Mouse (Mus musculus) lung, postnatal 36 days (tissue): ENCODE measurements at regions not wholly inside any gene's neighbourhood (a gene's known extent, or its start where the extent isn't known, plus 50 kb on each side); places are given as distances from the start of the nearest gene placed in this dataset.

Experiments
- DNase-seq: peaks from one replicate; pipeline ENCODE4 v3.0.0; 2022; ENCODE audit warnings: mixed read lengths

GRCm38 (mm10) chr12:68871259-68871658, 287.7 kb downstream of the Rps29 start:
- DNase-seq: no peak

- no peak for DNase-seq
Observed at GRCm38 (mm10) chr12:68862991-68863356, 296.0 kb downstream of the Rps29 start.

DNA sequence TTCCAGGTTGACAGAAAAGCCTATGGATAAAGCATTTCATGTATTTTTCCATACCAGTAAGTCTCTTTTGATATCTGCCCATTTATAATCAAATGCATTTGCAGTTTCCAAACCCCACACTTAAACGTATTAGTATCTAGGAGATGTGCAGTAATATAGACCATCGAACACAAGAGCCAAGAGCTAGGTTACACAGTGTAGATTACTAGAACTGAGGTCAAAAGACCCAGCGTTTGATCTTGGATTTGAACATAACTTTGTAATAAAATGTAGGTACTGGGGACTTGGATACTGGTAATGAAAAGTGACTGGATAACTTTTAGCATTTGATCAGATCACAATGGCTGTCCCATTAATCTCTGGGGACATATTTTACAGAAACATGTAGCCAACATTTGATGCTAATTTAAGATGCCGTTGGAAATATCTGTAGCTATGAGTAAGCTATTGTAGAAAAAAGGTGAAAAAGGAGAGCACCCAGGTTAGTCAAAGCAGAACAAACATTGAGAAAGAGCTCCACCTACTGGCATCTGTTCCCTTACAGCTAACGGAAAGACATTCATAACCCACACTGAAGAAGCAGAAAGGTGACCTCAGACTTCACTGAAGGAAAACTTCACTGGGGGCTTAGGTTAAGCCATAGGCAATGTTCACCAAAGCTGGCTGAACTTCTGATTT, 296.5 kb downstream of the Rps29 start:
- DNase-seq: peak; percentile 56

DNA sequence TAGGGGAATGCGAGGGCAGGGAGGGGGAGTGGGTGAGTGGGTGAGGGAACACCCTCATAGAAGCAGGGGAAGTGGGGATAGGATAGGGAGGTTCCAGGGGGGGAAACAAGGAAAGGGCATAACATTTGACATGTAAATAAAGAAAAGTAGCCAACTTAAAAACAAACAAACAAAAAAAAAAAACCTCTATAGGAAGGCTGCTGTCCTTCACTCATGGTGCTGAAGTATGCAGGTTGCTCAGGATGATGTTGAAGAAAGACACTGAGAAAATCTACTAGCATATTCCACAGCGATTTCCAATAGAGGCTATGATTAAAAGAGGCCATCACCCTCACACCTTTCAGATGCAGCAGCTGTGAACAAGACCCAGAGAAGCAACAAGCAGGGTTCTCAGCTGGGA, 298.7 kb downstream of the Rps29 start:
- DNase-seq: no peak

- DNase-seq: no peak
Observed at GRCm38 (mm10) chr12:68849616-68850140, 309.3 kb downstream of the Rps29 start.

DNA sequence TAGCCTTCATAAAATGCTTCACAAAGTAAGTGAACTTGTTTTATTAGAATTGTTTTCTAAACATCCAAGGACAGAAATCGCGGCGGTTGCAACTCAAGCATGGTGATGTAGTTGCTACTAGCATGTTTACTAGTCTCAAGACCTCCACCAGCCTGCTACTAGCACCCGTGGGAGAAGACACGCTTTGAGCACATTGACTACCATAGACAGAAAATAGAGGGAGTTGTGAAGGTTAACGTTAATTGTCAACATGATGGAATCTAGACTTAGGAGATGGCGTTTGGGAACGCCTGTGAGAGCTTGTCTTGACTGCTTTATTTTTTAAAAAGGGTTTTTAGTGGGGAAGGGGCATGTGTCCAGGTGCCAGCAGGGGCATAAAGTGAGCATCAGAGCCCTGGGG, 318.2 kb downstream of the Rps29 start:
- DNase-seq: no peak

DNA sequence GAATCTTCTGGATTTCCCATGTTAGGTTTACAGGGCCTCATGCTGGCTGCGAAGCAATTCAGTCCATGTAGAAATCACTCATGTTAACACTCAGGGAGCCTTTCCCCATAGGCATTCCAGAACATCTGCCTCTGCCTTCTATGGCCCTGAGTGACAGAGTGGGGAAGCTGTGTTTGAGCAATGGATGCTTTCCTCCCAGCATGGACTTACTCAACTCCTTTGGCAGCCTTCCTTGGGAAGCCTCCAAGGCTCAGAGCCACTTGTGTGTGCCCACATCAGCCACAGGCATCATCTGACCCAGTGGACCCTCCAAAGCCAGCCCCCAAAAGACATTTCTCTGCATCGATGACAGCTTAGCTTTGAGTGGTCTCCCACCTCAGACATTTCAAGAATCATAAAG, 318.8 kb downstream of the Rps29 start:
- no peak for DNase-seq

- no peak for DNase-seq
Observed at GRCm38 (mm10) chr12:68836023-68836422, 323.0 kb downstream of the Rps29 start.

GRCm38 (mm10) chr12:68833914-68834313, 325.1 kb downstream of the Rps29 start:
- DNase-seq: no peak

GRCm38 (mm10) chr12:68829404-68829803, 329.6 kb downstream of the Rps29 start:
- DNase-seq: no peak

GRCm38 (mm10) chr12:68827549-68828249, 331.3 kb downstream of the Rps29 start:
- DNase-seq: no peak

GRCm38 (mm10) chr12:68794396-68794795, 364.6 kb downstream of the Rps29 start:
- DNase-seq: no peak

DNA sequence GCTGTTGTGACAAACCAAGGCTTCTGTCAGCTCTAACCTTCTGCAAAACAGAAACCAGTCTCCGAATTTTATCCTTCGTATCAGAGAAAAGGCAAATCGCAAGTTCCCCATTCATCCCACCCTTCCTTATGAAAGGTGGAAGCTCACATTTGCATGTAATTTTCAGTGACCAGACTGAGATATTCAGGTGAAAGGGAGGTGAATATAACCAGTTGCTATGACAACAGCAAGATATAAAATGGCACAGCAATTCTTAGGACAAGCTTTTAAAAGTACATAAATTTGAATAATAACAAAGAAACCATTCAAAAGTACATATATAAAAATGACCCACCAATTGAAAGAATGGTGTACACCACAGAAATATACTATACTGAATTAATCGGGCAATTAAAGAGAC, 375.4 kb downstream of the Rps29 start:
- no peak for DNase-seq

GRCm38 (mm10) chr12:68775503-68775902, 383.5 kb downstream of the Rps29 start:
- DNase-seq: no peak

GRCm38 (mm10) chr12:68774800-68775199, 384.2 kb downstream of the Rps29 start:
- DNase-seq: no peak

GRCm38 (mm10) chr12:68758263-68759020, 400.5 kb downstream of the Rps29 start:
- DNase-seq: no peak

GRCm38 (mm10) chr12:68728882-68729281, 430.1 kb downstream of the Rps29 start:
- no peak for DNase-seq

- DNase-seq: no peak
Observed at GRCm38 (mm10) chr12:68718946-68719345, 440.0 kb downstream of the Rps29 start.

DNA sequence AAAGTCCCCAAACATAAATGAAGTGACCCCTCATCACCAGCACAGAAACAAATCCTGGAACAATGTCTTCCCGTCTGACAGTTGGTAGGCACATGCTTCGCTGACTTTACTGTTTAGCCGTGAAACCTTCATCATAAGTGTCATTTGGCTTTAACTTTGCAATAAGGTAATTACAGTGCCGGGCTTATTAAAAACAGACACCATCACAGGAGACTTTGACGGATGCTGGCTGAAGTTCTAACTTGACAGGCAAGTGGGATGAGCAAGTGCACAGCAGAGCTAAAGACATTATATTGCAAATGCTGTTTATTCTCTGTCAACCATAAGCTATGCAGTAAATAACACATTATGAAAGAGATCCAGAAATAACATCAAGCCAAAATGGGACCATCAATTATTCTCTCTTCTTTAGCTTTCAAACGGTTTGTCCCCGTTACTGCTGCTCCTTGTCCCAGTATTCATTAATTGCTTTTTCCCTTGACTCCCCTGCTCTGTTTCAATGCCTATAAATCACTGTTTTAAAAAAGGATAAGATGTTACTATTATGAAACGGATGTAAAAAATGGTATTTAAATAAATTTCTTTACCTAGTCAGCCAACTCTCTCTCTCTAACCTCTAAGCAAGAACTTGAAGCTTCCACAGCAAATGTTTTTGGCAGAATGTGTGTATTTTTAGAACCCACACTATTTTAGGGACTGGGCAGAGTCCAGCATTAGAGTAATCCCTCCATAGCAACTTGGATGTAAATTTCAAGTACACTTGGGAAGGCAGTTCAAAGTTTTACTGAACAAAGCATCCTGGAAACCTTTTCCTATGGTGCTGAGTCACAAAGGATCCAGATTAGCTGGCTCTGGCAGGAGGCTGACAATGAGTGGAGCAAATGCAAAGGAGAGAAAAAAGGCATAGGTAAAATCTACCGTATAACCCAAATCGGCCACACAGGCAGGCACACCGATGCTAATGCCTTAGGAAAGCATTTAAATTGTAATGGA, 464.4 kb downstream of the Rps29 start:
- DNase-seq: no peak

GRCm38 (mm10) chr12:68688262-68688661, 470.7 kb downstream of the Rps29 start:
- DNase-seq: no peak

DNA sequence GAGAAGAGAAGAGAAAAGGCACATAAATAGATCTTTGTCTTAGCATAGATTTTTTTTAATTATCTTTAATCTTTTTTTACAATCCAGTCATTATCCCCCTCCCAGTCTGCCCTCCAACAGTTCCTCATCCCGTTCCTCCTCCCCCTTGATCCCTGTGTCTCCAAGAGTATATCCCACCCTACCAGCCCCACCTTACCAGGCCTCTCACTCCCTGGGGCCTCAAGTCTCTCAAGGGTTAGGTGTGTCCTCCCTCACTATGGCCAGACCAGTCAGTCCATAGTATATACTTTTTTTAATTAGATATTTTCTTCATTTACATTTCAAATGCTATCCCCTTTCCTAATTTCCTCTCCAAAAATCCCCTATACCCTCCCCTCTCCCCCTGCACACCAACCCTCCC, 475.1 kb downstream of the Rps29 start:
- no peak for DNase-seq

- no peak for DNase-seq
Observed at GRCm38 (mm10) chr12:68683176-68683575, 475.8 kb downstream of the Rps29 start.
